In genomic region chr17:27445364-27446075, GRCm38 (mm10) we compare ENCODE assay signal across 9 mouse cellular contexts.
DNase-seq lines count a peak whose midpoint lies in the region; ATAC-seq lines count a peak whose summit lies in the region.
"Had no signal": no experiment of that assay in that cellular context is flagged by ENCODE, and none has a peak within 500 bp of the region (broad histone marks: within the 10 kb centered on the region; RNA-seq: fewer than 3 reads in every experiment).

No protein-coding gene starts in this region.

- H3K27me3 ChIP-seq in kidney, embryonic 16.5 days (ENCODE audit: insufficient read depth, low read length), result 0 out of 2 replicates have a peak, but pooled peaks cover 5% of the 10 kb centered on the region

- H3K36me3 ChIP-seq in kidney, embryonic 16.5 days (ENCODE audit: insufficient read depth, low read length), result no peaks in the 10 kb centered on the region
- H3K36me3 ChIP-seq: G1E had no signal

- intact Hi-C loops in heart, postnatal 14 days (cut with DNase I), result no loop called here

- no peak overlapping the region for H3K4me2 ChIP-seq in kidney, embryonic 16.5 days (replicated peaks; ENCODE audit: low read depth, low read length)

- peak; percentile 82 for DNase-seq in ovary, adult 18-20 months (ENCODE audit: low spot score)
- no peak for DNase-seq in ovary, postnatal 10 days (ENCODE audit: low spot score)
- DNase-seq in heart, postnatal 14 days, result peak; percentile 47 to 49
- no peak for DNase-seq in thymus, postnatal 36 days
- DNase-seq in adipocyte (ENCODE audit: low spot score), result no peak
- DNase-seq in frontal cortex, postnatal 25 days (ENCODE audit: low spot score in 2 of 2), result no peak
- DNase-seq: thymus, adult 2 months had no signal

- WGBS in kidney, embryonic 16.5 days, result 15% methylated on average over 17 of the region's 17 CpGs

- H3K9ac ChIP-seq in kidney, embryonic 16.5 days (replicated peaks; ENCODE audit: low read length), result no peak overlapping the region

- H3K4me3 ChIP-seq in kidney, embryonic 16.5 days (ENCODE audit: low read length), result no peak overlapping the region

- no peaks in the 10 kb centered on the region for H3K9me3 ChIP-seq in kidney, embryonic 16.5 days (ENCODE audit: low read length)

- H3K4me1 ChIP-seq in kidney, embryonic 16.5 days (ENCODE audit: insufficient read depth, low read length), result peaks cover 7% of the 10 kb centered on the region

- no peak overlapping the region for H3K27ac ChIP-seq in kidney, embryonic 16.5 days (ENCODE audit: low read length)

- peak; percentile 72 for ATAC-seq in kidney, embryonic 16.5 days (ENCODE audit: low FRiP score, low TSS enrichment)

Comparison
In these comparisons a context has a peak if more than half of its experiments do, and no peak if none do; other contexts are left out.
1. DNase-seq: peak in ovary, adult 18-20 months (single experiment) and heart, postnatal 14 days (2 of 2); none in ovary, postnatal 10 days (single experiment), thymus, postnatal 36 days (0 of 2), adipocyte (single experiment) and frontal cortex, postnatal 25 days (0 of 2).